Mouse (Mus musculus) embryo, embryonic 10 days (tissue): ENCODE measurements at regions not wholly inside any gene's neighbourhood (a gene's known extent, or its start where the extent isn't known, plus 50 kb on each side); places are given as distances from the start of the nearest gene placed in this dataset.

Experiments
- DNase-seq: peaks from one replicate; pipeline ENCODE4 v3.0.0-alpha.2; 2015; ENCODE audit warnings: low spot score

GRCm38 (mm10) chr10:56892666-56893209, 515.6 kb downstream of the Gja1 start:
- DNase-seq: no peak

GRCm38 (mm10) chr10:56893210-56893705, 516.1 kb downstream of the Gja1 start:
- DNase-seq: peak; percentile 44

- no peak for DNase-seq
Observed at GRCm38 (mm10) chr10:56899640-56900274, 522.6 kb downstream of the Gja1 start.

- no peak for DNase-seq
Observed at GRCm38 (mm10) chr10:56900914-56901313, 523.8 kb downstream of the Gja1 start.

GRCm38 (mm10) chr10:56912711-56913110, 535.6 kb downstream of the Gja1 start:
- DNase-seq: no peak

GRCm38 (mm10) chr10:56914103-56914502, 537.0 kb downstream of the Gja1 start:
- DNase-seq: no peak

- no peak for DNase-seq
Observed at GRCm38 (mm10) chr10:56918412-56918811, 541.3 kb downstream of the Gja1 start.

GRCm38 (mm10) chr10:56920711-56921672, 543.9 kb downstream of the Gja1 start:
- peak; percentile 90 for DNase-seq

GRCm38 (mm10) chr10:56935174-56935573, 551.0 kb upstream of the Hsf2 start:
- no peak for DNase-seq

- DNase-seq: peak; percentile 19
Observed at GRCm38 (mm10) chr10:56941972-56942371, 544.2 kb upstream of the Hsf2 start.

GRCm38 (mm10) chr10:56944434-56945145, 541.6 kb upstream of the Hsf2 start:
- DNase-seq: no peak

- no peak for DNase-seq
Observed at GRCm38 (mm10) chr10:56956728-56957127, 529.5 kb upstream of the Hsf2 start.

GRCm38 (mm10) chr10:56962096-56962807, 523.9 kb upstream of the Hsf2 start:
- no peak for DNase-seq

- no peak for DNase-seq
Observed at GRCm38 (mm10) chr10:56963215-56963614, 523.0 kb upstream of the Hsf2 start.

GRCm38 (mm10) chr10:56968913-56969312, 517.3 kb upstream of the Hsf2 start:
- no peak for DNase-seq

- DNase-seq: no peak
Observed at GRCm38 (mm10) chr10:56974812-56975211, 511.4 kb upstream of the Hsf2 start.

GRCm38 (mm10) chr10:56979601-56980000, 506.6 kb upstream of the Hsf2 start:
- DNase-seq: peak; percentile 83

GRCm38 (mm10) chr10:56980821-56981220, 505.4 kb upstream of the Hsf2 start:
- DNase-seq: no peak

GRCm38 (mm10) chr10:56982526-56983190, 503.5 kb upstream of the Hsf2 start:
- no peak for DNase-seq

- DNase-seq: no peak
Observed at GRCm38 (mm10) chr10:56994969-56995368, 491.2 kb upstream of the Hsf2 start.
